Mouse (Mus musculus) olfactory bulb, adult 2 months (tissue): ENCODE data around the gene P2ry14.

Source experiments
- CTCF ChIP-seq: fragments of 200-500 bp; IDR thresholded peaks from 2 replicates; pipeline ENCODE4 v1.5.1; 2012; ENCODE audit warnings: low read depth, mild to moderate bottlenecking, low read length, moderate library complexity; ENCODE audit not compliant: insufficient read depth
- POLR2A ChIP-seq: fragments of 200-500 bp; IDR thresholded peaks from 2 replicates; pipeline ENCODE4 v1.6.1; 2012; ENCODE audit warnings: mild to moderate bottlenecking, low read depth, low read length, moderate library complexity; ENCODE audit not compliant: insufficient read depth

- TF ChIP-seq POLR2A (no peak), CTCF (no peak)
These were observed 74.8 kb downstream of the P2ry14 start for GRCm38 (mm10) chr3:59078585-59078984.
